Mouse (Mus musculus) cortical plate, adult 2 months (tissue): Measurements from ENCODE around the gene Tent5c.

Source experiments
- CTCF ChIP-seq: fragments of 200-500 bp; IDR thresholded peaks from 2 replicates; pipeline ENCODE4 v1.5.1; 2011; ENCODE audit warnings: mild to moderate bottlenecking, control low read depth, low read length; ENCODE audit not compliant: insufficient read depth; ENCODE audit errors: extremely low read depth
- POLR2A ChIP-seq: fragments of 200-500 bp; IDR thresholded peaks from 2 replicates; pipeline ENCODE4 v1.6.1; 2011; ENCODE audit warnings: mild to moderate bottlenecking, low read length, control low read depth; ENCODE audit not compliant: insufficient read depth; ENCODE audit errors: extremely low read depth

GRCm38 (mm10) chr3:100429667-100430066 is 59.5 kb downstream of the Tent5c start:
- TF ChIP-seq CTCF (no peak), POLR2A (no peak)
